Mouse (Mus musculus): ENCODE measurements around the gene Gnl1.
"Not testable (repeated sequence)": the region's sequence is repeated elsewhere in the genome, so short reads cannot be mapped to it uniquely, and the experiment has no call there.

The Gnl1 gene

DNA sequence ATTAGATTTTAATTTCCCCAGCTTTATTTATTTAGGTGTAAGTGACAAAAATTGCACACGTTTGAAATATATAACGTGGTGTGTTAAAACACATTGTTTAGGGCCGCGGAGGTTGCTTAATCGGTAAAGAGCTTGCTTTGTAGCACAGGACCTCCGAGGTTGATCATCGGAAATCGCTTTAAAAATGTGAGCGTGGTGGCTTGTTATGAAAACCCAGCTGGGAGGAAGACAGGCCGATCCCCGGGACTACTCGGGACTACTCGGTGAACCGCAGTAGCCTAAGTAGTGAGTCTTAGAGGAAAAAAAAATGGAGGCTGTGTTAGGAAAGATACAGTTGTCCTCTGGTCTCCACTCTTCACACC, 15.2 kb downstream of the Gnl1 start:
- no peak for DNase-seq

DNA sequence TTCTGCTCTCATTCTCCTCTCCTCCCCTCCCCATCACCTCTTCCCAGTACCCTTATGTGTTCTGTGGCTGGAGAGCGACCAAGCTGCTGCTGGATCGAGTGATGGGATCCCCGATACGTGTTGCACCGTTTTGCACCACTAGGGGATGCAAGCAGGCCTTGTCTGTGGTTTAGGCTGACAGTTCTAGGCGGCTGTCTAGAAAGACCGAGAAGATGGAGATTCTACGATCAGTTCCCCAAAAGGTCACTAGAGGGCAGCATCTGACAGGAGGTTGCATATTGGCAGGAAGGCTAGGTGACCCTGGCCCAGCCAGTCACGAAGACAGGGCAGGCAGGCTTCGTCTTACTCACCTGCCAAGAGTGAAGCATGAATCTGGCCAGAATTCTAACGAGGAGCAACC, 17.3 kb downstream of the Gnl1 start:
- peak; percentile 97 to 99 for DNase-seq

DNA sequence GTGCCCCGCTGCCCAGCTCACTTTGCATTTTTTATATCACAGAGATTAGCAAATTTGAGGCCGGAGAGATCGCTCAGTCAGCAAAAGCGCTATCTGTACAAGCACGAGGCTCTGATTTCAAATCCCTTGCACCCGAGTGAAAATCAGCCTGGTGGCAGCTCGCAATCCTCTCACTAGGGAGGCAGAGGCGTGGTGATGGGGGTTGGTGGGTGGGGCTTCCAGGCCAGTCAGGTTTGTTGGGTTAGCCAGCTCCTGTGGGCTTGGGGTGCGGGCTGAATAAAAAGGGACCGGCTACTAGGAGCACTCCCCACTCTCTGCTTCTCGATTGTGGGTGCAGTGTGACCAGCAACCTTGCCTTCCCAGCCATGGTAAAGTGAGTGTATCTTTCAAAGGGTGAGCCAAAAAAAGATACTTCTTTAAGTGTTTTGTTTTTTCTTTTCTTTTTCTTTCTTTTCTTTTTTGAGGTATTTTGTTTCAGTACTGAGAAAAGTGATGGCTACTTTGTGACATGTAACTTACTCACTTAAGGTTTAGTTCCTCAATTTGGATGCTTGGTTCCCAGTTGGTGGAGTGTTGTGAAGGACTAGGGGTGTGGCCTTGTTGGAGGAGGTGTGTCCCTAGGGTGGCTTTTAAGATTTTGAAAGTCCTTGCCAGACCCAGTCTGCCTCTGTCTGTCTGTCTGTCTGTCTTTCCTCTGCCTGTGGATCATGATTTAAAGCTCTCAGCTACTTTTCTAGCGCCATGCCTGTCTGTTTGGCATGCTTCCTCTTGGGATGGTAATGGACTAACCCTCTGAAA, 18.3 kb downstream of the Gnl1 start:
- DNase-seq: peak in 1 of 2 experiments; percentile 29

DNA sequence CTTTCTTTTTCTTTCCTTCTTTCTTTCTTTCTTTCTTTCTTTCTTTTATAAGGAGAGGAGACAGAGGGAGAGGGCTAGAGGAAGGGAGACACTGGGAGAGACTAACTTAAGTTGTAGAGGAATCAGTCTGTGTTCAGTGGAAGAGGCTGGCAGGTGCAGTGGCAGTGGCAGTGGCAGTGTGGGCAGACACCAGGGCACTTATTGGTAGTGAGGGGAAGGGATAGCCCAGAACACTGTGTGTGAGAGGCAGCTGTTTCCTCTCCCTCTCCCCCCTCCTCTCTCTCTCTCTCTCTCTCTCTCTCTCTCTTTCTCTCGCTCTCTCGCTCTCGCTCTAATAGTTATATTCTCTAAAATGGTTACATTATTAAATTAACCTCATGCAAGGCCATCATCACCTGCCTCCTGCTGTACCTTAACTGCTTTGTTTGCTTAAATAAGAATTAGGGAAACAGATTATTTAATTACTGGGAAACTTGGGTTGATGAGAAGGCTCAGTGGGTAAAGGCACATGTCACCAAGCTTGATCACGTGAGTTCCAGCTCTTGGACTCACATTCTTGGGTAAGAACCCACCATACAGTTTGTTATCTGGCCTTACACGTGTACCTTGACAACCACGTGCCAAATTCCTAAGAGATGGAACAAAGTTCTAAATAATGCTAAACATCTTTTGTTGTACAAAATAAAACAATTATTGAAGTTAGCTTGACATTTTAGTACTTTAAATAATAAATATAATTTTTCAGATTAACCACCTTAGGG, 19.1 kb downstream of the Gnl1 start:
- no peak for DNase-seq

DNA sequence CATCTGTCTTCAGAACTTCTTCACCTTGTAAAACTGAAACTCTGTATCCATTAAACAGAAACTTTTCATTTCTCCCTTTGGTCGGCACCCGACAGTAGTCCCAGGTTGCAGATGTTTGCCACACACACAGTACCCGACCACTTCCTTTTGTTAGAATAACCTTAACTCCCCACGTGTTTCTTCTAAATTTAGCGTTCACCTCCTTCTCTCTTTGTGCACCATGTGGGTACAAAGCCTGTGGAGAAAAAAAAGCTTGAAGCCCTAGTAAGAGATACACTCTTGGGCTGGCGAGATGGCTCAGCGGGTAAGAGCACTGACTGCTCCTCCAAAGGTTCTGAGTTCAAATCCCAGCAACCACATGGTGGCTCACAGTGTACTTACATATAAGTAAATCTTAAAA, 19.7 kb downstream of the Gnl1 start:
- no peak for DNase-seq

DNA sequence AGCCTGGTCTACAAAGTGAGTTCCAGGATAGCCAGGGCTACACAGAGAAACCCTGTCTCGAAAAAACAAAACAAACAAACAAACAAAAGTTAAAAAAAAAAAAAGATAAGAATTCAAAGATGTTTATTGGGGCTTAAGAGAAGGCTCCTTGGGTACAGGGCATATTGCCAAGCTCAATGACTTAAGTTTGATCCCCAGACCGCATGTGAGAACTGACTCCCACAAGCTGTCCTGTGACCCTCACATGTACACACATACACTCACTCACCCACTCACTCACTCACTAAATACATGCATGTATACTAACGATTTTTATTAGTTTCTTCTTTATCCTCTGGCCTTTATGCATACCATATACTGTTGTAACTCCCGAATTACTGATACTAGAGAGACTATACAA, 20.7 kb downstream of the Gnl1 start:
- DNase-seq: no peak

DNA sequence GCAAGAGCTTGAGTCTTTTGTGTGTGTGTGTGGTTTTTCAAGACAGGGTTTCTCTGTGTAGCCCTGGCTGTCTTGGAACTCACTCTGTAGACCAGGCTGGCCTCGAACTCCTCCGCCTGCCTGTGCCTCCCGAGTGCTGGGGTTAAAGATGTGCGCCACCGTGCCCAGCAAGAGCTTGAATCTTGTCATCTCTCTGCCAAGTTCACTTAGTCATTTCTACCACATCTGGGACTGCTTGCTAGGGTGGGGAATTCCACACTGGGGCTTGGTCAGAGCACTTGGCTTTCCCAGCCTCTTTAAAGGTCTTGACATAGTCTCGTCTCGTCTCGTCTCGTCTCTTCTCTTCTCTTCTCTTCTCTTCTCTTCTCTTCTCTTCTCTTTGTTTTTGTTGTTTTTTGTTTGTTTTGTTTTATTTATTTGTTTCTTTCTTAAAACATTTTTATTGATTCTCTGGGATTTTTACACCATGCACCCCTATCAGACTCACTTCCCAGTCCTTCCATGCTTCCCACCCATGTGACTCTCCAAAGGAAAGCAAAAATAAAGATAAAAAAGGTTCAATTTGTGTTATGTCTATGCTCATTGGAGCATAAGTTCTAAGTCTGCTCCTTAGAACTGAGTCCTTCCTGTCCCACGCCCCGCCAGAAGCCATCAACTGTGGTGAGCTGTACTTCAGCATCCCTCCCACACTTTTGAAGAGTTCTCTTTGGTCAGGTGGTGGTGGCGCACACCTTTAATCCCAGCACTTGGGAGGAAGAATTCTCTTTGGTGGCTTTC, 21.7 kb downstream of the Gnl1 start:
- no peak for DNase-seq

DNA sequence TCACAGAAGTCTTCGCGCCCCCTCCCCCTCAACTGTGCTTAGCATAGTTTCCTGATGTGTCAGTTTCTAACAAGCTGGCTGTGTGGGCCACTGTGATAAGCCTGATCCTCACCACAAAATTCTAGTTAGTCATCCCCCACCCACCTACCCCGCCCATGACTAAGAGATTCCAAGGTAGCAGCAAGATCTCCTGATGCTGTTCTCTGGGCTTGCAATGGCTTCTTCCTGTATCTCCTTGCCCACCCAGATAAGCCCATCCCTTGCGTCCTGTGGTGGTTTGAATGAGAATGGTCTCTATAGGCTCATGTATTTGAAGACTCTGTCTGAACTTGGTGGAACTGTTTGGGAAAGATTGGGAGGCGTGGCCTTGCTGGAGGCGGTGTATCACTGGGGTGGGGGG, 22.3 kb downstream of the Gnl1 start:
- DNase-seq: no peak

DNA sequence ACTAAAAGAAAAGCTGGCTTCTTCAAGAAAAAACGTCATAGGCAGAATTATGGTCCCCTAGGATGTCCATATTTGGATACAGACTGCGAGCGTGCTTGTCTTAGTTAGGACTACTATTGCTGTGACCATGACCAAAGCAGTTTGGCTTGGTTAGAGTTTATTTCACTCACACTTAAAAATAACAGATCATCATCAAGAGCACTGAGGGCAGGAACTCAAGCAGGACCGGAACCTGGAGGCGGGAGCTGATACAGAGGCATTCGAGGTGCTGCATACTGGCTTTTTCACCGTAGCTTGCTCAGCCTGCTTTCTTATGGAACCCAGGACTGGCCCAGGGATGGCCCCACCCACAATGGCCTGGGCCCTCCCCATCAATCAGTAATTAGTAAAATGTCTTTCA, 23.7 kb downstream of the Gnl1 start:
- DNase-seq: no peak

DNA sequence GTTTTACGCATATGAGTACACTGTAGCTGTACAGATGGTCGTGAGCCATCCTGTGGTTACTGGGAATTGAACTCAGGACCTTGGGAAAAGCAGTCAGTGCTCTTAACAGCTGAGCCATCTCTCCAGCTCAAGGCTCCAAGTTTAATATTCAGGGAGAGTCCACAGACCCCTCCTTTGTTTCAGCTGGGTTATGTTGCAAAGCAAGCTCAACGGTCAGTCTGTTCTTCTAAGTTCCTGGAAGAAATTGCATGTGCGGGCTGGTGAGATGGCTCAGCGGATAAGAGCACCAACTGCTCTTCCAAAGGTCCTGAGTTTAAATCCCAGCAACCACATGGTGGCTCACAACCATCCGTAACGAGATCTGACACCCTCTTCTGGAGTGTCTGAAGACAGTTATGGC, 24.8 kb downstream of the Gnl1 start:
- not testable (repeated sequence) for DNase-seq

DNA sequence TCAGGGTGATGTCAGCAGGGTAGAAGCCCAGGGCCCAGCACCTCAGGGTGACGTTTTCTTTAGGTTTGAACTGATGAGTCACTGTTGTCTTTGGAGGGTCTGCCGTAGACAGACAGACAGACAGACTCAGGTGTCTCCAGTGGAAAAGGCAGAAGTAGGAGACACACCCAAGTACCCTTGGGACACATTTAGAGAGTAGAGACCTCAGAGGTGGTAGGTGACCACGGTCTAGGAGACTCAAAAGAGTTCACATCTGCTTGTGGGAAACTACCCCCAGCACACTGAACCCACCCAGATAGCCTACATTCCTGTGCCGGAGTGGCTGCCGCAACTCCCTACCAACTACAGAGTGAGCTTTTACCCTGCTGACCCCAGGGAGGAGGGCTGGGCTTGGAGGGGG, 35.3 kb downstream of the Gnl1 start:
- no peak for DNase-seq

DNA sequence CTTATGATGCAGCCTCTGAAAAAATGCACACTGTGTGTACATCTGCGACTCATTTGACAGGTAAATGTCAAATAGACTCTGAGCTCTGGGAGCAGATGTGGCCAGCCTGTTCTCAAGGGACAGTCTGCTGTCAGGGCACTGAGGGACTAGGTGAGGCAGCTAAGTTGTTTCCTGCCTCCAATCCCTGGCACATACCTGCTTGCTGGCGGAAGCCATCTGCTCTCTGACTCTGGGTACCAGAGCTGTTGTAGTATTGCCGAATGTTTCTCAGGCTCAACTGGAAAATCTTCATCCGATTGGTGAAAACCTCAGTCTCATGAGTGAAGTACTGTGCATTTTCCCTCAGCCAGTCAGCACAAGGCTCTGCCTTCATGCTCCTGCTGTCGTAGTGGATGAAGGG, 37.4 kb downstream of the Gnl1 start:
- no peak for DNase-seq

DNA sequence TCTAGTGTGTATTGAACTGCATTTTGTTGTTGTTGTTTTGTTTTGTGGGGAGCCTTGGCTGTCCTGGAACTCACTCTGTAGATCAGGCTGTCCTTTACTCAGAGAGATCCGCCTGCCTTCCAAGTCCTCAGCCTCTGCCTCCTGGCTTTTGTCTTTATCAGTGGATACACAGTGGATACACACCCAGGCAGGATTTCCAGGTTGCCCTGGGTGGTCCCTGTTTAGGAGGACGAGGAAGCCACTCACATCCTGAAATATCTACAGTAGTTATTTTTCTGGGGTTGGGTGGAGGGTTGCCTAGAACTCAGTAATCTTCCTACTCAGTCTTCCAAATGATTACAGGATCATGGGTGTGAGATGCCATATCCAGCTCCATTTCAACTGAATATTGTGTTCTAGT, 39.3 kb downstream of the Gnl1 start:
- DNase-seq: peak; percentile 44 to 58

DNA sequence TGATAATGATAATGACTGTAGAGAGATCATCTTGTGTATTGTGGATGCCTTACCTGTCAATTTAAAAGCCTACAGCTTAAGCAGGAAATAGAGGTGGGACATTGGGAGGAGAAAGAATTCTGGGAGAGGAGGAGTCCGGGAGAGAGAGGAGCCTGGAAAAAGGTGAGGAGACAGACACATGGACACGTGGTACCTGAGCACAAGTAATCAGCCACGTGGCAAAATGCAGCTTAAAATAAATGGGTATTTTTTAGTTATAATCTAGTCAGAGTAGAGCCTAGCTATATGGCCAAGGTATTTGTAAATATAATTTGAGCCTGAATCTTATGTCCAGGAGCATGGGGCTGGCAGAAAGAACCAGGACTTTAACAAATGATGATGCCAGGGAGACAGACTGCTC, 39.9 kb downstream of the Gnl1 start:
- DNase-seq: no peak

DNA sequence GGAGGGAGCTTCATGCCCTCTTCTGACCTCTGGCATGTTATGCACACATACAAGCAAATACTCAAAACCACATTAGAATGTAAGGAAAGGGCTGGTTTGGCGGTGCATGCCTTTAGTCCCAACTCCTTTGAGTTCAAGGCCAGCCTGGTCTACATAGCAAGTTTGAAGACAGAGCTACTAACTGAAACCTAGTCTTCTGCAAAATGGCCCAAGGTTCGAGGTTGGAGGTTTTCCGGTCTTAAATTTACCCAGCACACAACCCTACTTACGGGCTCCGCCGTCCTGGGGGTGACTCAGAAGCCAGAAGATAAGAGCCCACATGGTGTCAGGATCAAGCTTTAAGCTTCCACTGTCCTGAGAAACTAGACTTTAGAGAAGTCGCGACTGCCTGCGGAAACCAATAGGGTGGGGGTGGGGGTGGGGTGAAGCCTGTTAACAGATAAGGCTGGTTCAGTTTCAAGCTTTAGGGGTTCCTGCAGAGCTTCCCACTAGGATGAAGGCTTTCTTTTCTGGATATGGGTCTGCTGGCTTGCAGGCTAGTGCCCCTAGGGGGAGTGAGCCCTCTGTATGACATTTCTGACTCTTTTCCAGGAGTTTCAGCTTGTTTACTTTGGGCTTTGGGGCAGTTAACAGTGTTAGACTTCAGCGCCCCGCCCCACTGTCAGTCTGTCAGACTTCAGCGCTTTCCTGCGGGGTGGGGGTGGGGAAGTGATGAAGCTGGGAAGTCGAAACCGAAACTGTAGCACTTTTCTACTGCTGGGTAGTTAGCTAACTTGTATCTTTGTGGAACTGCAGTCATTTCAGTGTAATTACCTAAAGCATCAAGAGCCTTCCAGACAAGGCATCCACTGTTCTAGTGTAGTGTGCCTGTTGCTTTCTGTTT, 40.8 kb downstream of the Gnl1 start, which contains the start of gene H2-T24:
TSS of gene H2-T24 (minus strand) at position 370 of the 883 bp plus-strand sequence.
- DNase-seq: peak; percentile 80 to 82

DNA sequence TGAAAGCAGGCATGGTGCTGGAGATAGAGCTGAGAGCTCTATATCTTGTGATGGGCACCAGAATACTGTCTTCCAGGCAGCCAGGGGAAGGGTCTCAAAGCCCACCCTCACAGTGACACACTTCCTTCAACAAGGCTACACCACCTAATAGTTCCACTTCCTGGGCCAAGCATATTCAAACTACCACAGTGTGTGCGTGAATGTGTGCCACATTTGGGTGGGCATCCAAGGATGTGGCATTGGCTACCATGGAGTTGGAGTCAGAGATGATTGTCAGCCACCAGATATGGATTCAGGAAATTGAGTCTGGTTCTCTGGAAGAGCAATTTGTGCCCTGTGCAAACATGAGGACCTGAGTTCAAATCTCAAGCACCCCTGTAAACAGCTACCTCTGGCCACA, 41.7 kb downstream of the Gnl1 start:
- no peak for DNase-seq

DNA sequence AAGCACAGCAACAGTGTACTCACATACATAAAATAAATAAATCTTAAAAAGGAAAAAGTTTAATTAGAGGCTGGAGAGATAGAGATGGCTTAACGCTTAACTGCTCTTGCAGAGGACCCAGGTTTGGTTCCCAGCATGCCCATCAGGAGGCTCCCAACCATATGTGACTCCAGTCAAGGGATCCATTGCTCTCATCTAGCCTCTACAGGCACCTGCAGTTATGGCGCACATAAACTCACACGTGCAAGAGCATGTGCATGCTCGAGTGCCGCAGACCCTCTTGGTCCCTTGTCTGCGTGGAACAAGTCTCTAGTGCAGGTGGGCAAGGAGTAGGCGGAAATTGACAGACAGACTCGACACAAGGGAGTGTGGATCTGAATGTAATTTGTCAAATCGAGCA, 42.4 kb downstream of the Gnl1 start:
- DNase-seq: no peak

DNA sequence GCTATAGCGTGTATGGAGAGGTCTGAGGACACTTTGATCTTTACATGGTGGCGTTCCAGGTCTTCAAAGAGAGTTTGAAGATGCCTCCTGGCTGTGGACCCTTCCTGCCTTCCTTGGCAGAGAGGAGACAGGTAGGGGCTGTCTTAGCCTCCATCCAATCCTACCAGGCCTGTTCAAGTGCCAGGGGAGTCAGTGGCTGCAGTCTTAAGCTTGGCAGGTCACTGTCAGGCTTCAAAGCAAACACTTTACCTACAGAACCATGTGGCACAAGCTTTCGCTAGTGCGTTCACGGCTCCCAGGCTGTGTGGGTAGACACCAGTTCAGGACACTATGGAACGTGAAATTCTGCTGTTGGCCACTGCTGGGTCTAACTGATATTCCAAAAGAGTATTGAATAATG, 43.3 kb downstream of the Gnl1 start:
- no peak for DNase-seq

DNA sequence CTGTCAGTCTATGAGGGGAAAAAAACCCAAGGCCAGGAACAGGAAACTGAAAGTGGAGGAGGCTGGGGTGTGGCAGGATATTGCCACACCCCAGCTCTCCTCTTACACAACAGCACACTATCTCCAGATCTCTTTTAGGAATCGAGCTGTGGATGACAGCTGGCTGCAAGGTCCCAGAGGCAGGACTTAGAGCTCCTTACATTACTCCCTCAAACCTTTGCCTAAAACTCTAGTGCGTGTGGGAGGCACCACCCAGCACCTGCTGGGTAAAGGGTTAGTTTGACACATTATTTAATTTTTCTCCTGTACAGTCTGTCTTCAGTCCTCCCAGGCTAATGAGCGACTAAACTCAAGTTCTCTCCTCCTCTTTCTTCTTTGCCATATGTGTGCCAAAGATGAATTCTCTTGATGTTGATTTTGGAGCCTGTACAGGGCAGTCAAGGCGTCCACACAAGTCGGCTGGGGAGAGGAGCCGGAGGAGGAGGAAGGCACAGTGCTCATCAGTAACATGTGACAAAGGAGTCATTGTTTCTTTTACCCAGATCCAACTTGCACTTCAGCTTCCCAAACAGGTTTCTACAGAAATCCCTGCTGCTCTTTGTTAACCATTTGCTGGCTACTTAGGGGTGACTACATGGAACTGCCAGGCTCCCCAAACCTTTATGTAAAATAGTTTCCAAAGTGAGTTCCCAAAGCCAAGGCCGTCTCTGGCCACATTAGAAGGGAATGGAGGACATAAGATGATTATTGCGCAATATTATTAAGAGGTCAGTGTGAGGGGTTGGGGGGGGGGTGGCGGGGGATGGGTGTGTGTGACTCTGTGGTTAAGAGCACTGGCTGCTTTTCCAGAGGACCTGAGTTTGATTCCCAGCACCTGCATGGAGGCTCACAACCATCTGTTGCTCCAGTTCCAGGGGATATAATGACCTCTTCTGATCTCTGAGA, 44.3 kb downstream of the Gnl1 start:
- peak; percentile 29 to 55 for DNase-seq

DNA sequence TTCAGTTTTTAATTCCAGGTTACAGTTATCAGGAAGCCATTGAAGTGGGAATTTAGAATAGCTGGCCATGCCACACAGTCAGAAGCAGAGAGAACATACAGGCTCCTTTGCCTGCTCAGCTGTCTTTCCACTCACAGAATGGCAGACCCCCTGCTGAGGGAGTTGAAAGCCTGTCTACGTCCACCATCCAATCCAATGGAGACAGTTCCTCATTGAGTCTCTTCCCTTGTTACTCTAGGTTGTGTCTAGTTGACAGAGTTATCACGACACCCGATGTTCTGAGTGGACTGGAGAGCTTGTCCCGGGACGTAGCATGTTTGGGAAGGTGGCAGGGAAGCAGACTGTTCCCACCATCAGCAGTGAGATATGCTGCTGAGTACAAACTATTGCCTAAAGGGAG, 45.5 kb downstream of the Gnl1 start:
- no peak for DNase-seq

DNA sequence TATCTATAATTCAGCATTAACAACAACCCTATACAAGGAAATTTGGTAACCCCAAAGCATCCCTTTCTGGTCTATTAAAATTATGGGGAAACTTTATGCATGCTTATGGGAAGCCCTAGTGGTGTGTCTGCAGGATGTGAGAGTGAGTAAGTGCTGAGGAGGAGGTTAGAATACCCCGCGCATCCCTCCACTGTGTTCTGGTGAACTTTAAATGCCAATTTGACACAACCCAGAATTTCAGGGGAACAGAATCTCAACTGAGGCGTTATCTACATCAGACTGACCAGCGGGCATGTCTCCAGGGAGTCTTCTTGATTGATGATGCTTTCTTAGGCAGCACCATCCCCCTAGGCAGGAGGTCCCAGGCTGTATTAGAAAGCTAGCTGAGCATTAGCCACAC, 46.2 kb downstream of the Gnl1 start:
- no peak for DNase-seq

DNA sequence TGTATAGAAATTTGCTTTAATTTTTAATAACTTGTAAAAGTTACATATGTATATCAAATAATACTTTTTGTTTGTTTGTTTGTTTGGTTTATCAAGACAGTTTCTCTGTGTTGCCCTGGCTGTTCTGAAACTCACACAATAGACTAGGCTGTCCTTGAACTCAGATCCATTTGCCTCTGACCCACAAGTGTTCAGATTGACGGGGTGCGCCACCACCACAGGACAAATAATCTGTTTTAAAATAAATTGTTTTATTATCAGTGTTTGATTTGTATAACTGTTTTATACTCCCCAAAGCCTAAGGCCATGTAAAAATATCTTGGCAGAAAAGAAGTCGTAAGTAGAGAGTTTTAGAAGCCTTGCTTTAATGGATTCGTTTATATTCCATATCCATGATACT, 48.0 kb downstream of the Gnl1 start:
- no peak for DNase-seq
